Mouse (Mus musculus) forebrain, embryonic 13.5 days (tissue): ENCODE results near the gene Snhg11. TPM values are rescaled to one million over a fixed set of nuclear protein-coding genes. Genes with fewer than 3 reads are reported as not detected.
A peak's percentile ranks its signal among the peaks of the same experiment; 100 is the strongest.
"Not testable (repeated sequence)": the region's sequence is repeated elsewhere in the genome, so short reads cannot be mapped to it uniquely, and the experiment has no call there.

Source experiments
- ATAC-seq: fragments of 200-750 bp; cut with Nextera tagmentation; 2 replicates; pipeline ENCODE4 v1.8.0; 2017
- H3K27ac ChIP-seq: fragments of 300-500 bp; sonication (generic); 2 replicates; pipeline ENCODE4 v1.5.1; 2015; ENCODE audit warnings: inconsistent platforms, mild to moderate bottlenecking, moderate library complexity
- H3K27me3 ChIP-seq: fragments of 300-500 bp; sonication (generic); 2 replicates; pipeline ENCODE4 v1.6.1; 2015; ENCODE audit warnings: mild to moderate bottlenecking, inconsistent platforms
- H3K36me3 ChIP-seq: fragments of 300-500 bp; sonication (generic); 2 replicates; pipeline ENCODE4 v1.6.1; 2015; ENCODE audit warnings: mild to moderate bottlenecking, inconsistent platforms; ENCODE audit not compliant: poor library complexity, severe bottlenecking
- H3K4me1 ChIP-seq: fragments of 300-500 bp; sonication (generic); 2 replicates; pipeline ENCODE4 v1.6.1; 2015; ENCODE audit warnings: inconsistent platforms
- H3K4me2 ChIP-seq: fragments of 300-500 bp; sonication (generic); 2 replicates; pipeline ENCODE4 v1.6.1; 2015; ENCODE audit warnings: inconsistent platforms, mild to moderate bottlenecking, moderate library complexity
- H3K4me3 ChIP-seq: fragments of 300-500 bp; sonication (generic); 2 replicates; pipeline ENCODE4 v1.5.1; 2015; ENCODE audit warnings: mild to moderate bottlenecking, inconsistent platforms
- H3K9ac ChIP-seq: fragments of 300-500 bp; sonication (generic); 2 replicates; pipeline ENCODE4 v1.6.1; 2015; ENCODE audit warnings: mild to moderate bottlenecking, inconsistent platforms
- H3K9me3 ChIP-seq: fragments of 300-500 bp; sonication (generic); replicated peaks from 2 replicates; pipeline ENCODE4 v1.6.1; 2016; ENCODE audit warnings: inconsistent platforms
- WGBS: fragments of 180-500 bp; shearing (Covaris S2); methylation state at CpG from one replicate; pipeline ENCODE4 v1.1.7; 2015; 5-methylcytosine and 5-hydroxymethylcytosine counted together
- polyA plus RNA-seq: library from polyadenylated mRNA; unstranded; fragments of >200 nt; fragmentation: Nextera tagmentation; extraction: Ambion mirVana; gene quantifications from 2 replicates; pipeline ENCODE4 v1.2.1, GENCODE M21; 2015

Gene Snhg11
- polyA plus RNA-seq, 1 experiment from 2014 or later, result 56.7 TPM

- ATAC-seq, result no peak
- Histone ChIP-seq H3K4me3 (no peak overlapping the region), H3K4me1 (peaks cover 9% of the 10 kb centered on the region; the same call in 1 of the 2 replicates), H3K9me3 (no peaks in the 10 kb centered on the region), H3K36me3 (no peaks in the 10 kb centered on the region), H3K27ac (no peak overlapping the region), H3K4me2 (no peak overlapping the region), H3K9ac (no peak overlapping the region), H3K27me3 (peaks cover 34% of the 10 kb centered on the region)
- WGBS, result 64% methylated on average over 7 of the region's 7 CpGs
These were observed 1.9 kb upstream of the Snhg11 start for GRCm38 (mm10) chr2:158373516-158373915.

GRCm38 (mm10) chr2:158376123-158376687 lies 767 bp downstream of the Snhg11 start:
- Histone ChIP-seq H3K36me3 (no peaks in the 10 kb centered on the region), H3K27ac (no peak overlapping the region), H3K4me3 (peak overlapping the region; percentile 33), H3K9me3 (no peaks in the 10 kb centered on the region), H3K4me1 (peaks cover 9% of the 10 kb centered on the region; the same call in 1 of the 2 replicates), H3K27me3 (peaks cover 34% of the 10 kb centered on the region), H3K9ac (peak overlapping the region; percentile 57; the same call in 1 of the 2 replicates), H3K4me2 (peak overlapping the region; percentile 61)
- ATAC-seq, result peak; percentile 16; the same call in 1 of the 2 replicates
- WGBS, result 27% methylated on average over 12 of the region's 12 CpGs

GRCm38 (mm10) chr2:158376798-158377197 lies 1.4 kb downstream of the Snhg11 start:
- Histone ChIP-seq H3K9me3 (no peaks in the 10 kb centered on the region), H3K27me3 (peaks cover 34% of the 10 kb centered on the region), H3K36me3 (no peaks in the 10 kb centered on the region), H3K9ac (no peak overlapping the region), H3K27ac (no peak overlapping the region), H3K4me1 (peaks cover 9% of the 10 kb centered on the region; the same call in 1 of the 2 replicates), H3K4me2 (peak overlapping the region; percentile 61), H3K4me3 (peak overlapping the region; percentile 33)
- WGBS, result 70% methylated on average over 7 of the region's 7 CpGs
- ATAC-seq, result no peak

- Histone ChIP-seq H3K9ac (no peak overlapping the region), H3K27ac (no peak overlapping the region), H3K36me3 (no peaks in the 10 kb centered on the region), H3K9me3 (no peaks in the 10 kb centered on the region), H3K4me1 (peaks cover 9% of the 10 kb centered on the region; the same call in 1 of the 2 replicates), H3K4me2 (no peak overlapping the region), H3K27me3 (peaks cover 34% of the 10 kb centered on the region), H3K4me3 (no peak overlapping the region)
- ATAC-seq, result no peak
- 89% methylated on average over 1 of the region's 1 CpGs for WGBS
These were observed 2.4 kb downstream of the Snhg11 start for GRCm38 (mm10) chr2:158377811-158378210.

GRCm38 (mm10) chr2:158379354-158380078 lies 4.1 kb downstream of the Snhg11 start:
- peaks cover 9% of the 10 kb centered on the region; the same call in 1 of the 2 replicates for H3K4me1 ChIP-seq
- peaks cover 29% of the 10 kb centered on the region for H3K27me3 ChIP-seq
- no peak overlapping the region for H3K27ac ChIP-seq
- H3K4me3 ChIP-seq, result no peak overlapping the region
- no peak overlapping the region for H3K4me2 ChIP-seq
- no peak overlapping the region for H3K9ac ChIP-seq
- H3K9me3 ChIP-seq, result no peaks in the 10 kb centered on the region
- 44% methylated on average over 13 of the region's 13 CpGs for WGBS
- ATAC-seq, result peak; percentile 63; the same call in 1 of the 2 replicates
- H3K36me3 ChIP-seq, result no peaks in the 10 kb centered on the region

- Histone ChIP-seq H3K27ac (no peak overlapping the region), H3K9ac (no peak overlapping the region), H3K36me3 (no peaks in the 10 kb centered on the region), H3K27me3 (no peaks in the 10 kb centered on the region), H3K9me3 (no peaks in the 10 kb centered on the region), H3K4me2 (no peak overlapping the region), H3K4me3 (no peak overlapping the region), H3K4me1 (no peaks in the 10 kb centered on the region)
- ATAC-seq, result no peak
- WGBS, result 50% methylated on average over 8 of the region's 8 CpGs
These were observed 10.6 kb downstream of the Snhg11 start for GRCm38 (mm10) chr2:158386072-158386471.

- Histone ChIP-seq H3K4me1 (no peaks in the 10 kb centered on the region), H3K27ac (no peak overlapping the region), H3K9me3 (no peaks in the 10 kb centered on the region), H3K4me3 (no peak overlapping the region), H3K36me3 (no peaks in the 10 kb centered on the region), H3K4me2 (no peak overlapping the region), H3K27me3 (no peaks in the 10 kb centered on the region), H3K9ac (no peak overlapping the region)
- 93% methylated on average over 7 of the region's 7 CpGs for WGBS
- no peak for ATAC-seq
These were observed 14.0 kb downstream of the Snhg11 start for GRCm38 (mm10) chr2:158389421-158389820.

- no peak overlapping the region for H3K9ac ChIP-seq
- no peaks in the 10 kb centered on the region for H3K4me1 ChIP-seq
- no peaks in the 10 kb centered on the region for H3K9me3 ChIP-seq
- H3K27me3 ChIP-seq, result no peaks in the 10 kb centered on the region
- ATAC-seq, result no peak
- H3K27ac ChIP-seq, result no peak overlapping the region
- no peaks in the 10 kb centered on the region for H3K36me3 ChIP-seq
- H3K4me3 ChIP-seq, result no peak overlapping the region
- H3K4me2 ChIP-seq, result no peak overlapping the region
- WGBS, result 89% methylated on average over 6 of the region's 6 CpGs
These were observed 20.9 kb downstream of the Snhg11 start for GRCm38 (mm10) chr2:158396369-158396768.

GRCm38 (mm10) chr2:158397140-158397539 lies 21.7 kb downstream of the Snhg11 start:
- not testable (repeated sequence) for H3K27me3 ChIP-seq, H3K4me2 ChIP-seq, H3K4me3 ChIP-seq, ATAC-seq, H3K4me1 ChIP-seq, H3K36me3 ChIP-seq, H3K9ac ChIP-seq, H3K27ac ChIP-seq, H3K9me3 ChIP-seq
- WGBS, result 68% methylated on average over 13 of the region's 13 CpGs

- Histone ChIP-seq H3K9me3 (no peaks in the 10 kb centered on the region), H3K36me3 (no peaks in the 10 kb centered on the region), H3K9ac (no peak overlapping the region), H3K4me2 (no peak overlapping the region), H3K4me1 (no peaks in the 10 kb centered on the region), H3K4me3 (no peak overlapping the region), H3K27ac (no peak overlapping the region), H3K27me3 (no peaks in the 10 kb centered on the region)
- WGBS, result 83% methylated on average over 7 of the region's 7 CpGs
- no peak for ATAC-seq
These were observed 27.5 kb downstream of the Snhg11 start for GRCm38 (mm10) chr2:158402915-158403314.

GRCm38 (mm10) chr2:158408997-158409594 lies 33.7 kb downstream of the Snhg11 start:
- 21% methylated on average over 14 of the region's 14 CpGs for WGBS
- Histone ChIP-seq H3K36me3 (no peaks in the 10 kb centered on the region), H3K4me1 (peaks cover 15% of the 10 kb centered on the region)

GRCm38 (mm10) chr2:158409595-158410021 lies 34.2 kb downstream of the Snhg11 start, which contains the start of gene Ralgapb:
Gene Ralgapb (plus strand): TSS chr2:158409848.
- H3K27me3 ChIP-seq, result no peaks in the 10 kb centered on the region
- H3K4me3 ChIP-seq, result peak within 1 kb of the TSS; percentile 97
- WGBS, result under 1% methylated on average over 46 of the region's 46 CpGs
- peak within 1 kb of the TSS; percentile 95 for H3K4me2 ChIP-seq
- H3K27ac ChIP-seq, result peak within 1 kb of the TSS; percentile 76
- peak within 1 kb of the TSS; percentile 95 for H3K9ac ChIP-seq
- H3K9me3 ChIP-seq, result no peaks in the 10 kb centered on the region
- peak; percentile 94 for ATAC-seq
- peaks cover 15% of the 10 kb centered on the region for H3K4me1 ChIP-seq
- no peaks in the 10 kb centered on the region for H3K36me3 ChIP-seq

More at GRCm38 (mm10) chr2:158408997-158409594, 33.7 kb downstream of the Snhg11 start:
- H3K4me2 ChIP-seq, result peak overlapping the region; percentile 59
- H3K4me3 ChIP-seq, result peak overlapping the region; percentile 97
- H3K9me3 ChIP-seq, result no peaks in the 10 kb centered on the region
- peak overlapping the region; percentile 26 for H3K9ac ChIP-seq
- ATAC-seq, result peak; percentile 11; the same call in 1 of the 2 replicates
- H3K27ac ChIP-seq, result no peak overlapping the region
- no peaks in the 10 kb centered on the region for H3K27me3 ChIP-seq
